20 mouse cellular contexts compared by ENCODE assay signal in genomic region chr3:82350321-82350720, GRCm38 (mm10). TPM values are rescaled to one million over a fixed set of nuclear protein-coding genes. Genes with fewer than 3 reads are reported as not detected.
DNase-seq lines count a peak whose midpoint lies in the region; ATAC-seq and TF ChIP-seq lines count a peak whose summit lies in the region.
"Had no signal": no experiment of that assay in that cellular context is flagged by ENCODE, and none has a peak within 500 bp of the region (broad histone marks: within the 10 kb centered on the region; RNA-seq: fewer than 3 reads in every experiment).

No protein-coding gene starts in this region.

- H3K9me3 ChIP-seq in CH12.LX (replicated peaks; ENCODE audit: low read length), result no peaks in the 10 kb centered on the region
- H3K9me3 ChIP-seq: embryonic facial prominence, embryonic 15.5 days; forebrain, embryonic 12.5 days; heart, embryonic 10.5 days; limb, embryonic 15.5 days had no signal

- no peaks in the 10 kb centered on the region for H3K4me1 ChIP-seq in CH12.LX (ENCODE audit: control insufficient read depth in 1 of 2, insufficient read depth in 2 of 2)
- H3K4me1 ChIP-seq: embryonic facial prominence, embryonic 15.5 days; forebrain, embryonic 12.5 days; heart, embryonic 10.5 days; limb, embryonic 15.5 days had no signal

- TF ChIP-seq EP300 in CH12.LX (IDR thresholded peaks at IDR 0.05; ENCODE audit: low read length), result no peak

- no peak overlapping the region for H3K4me2 ChIP-seq in CH12.LX (ENCODE audit: insufficient read depth, low read depth, poor library complexity, severe bottlenecking)
- H3K4me2 ChIP-seq: embryonic facial prominence, embryonic 15.5 days; forebrain, embryonic 12.5 days; limb, embryonic 15.5 days had no signal

- no peak overlapping the region for H3K27ac ChIP-seq in gastrocnemius, adult 2 months
- H3K27ac ChIP-seq in left cerebral cortex, adult 2 months, result no peak overlapping the region
- no peak overlapping the region for H3K27ac ChIP-seq in CH12.LX (ENCODE audit: insufficient read depth, low read depth)
- H3K27ac ChIP-seq: embryonic facial prominence, embryonic 15.5 days; forebrain, embryonic 12.5 days; heart, embryonic 10.5 days; limb, embryonic 15.5 days had no signal

- ATAC-seq in common myeloid progenitor, adult 5-6 weeks (replicated peaks; ENCODE audit: low read depth, poor library complexity, severe bottlenecking), result 0 out of 2 replicates have a peak, but pooled peaks have one; percentile 29

- TF ChIP-seq RAD21 in CH12.LX (IDR thresholded peaks at IDR 0.05; ENCODE audit: low read depth, low read length), result peak; percentile 18

- intact Hi-C loops in gastrocnemius, adult 2 months (cut with DNase I), result no loop called here
- intact Hi-C loops in left cerebral cortex, adult 2 months (cut with DNase I), result loop anchor here (2.0 to 5.0 kb wide), 3 partner anchors 304 to 418 kb away; partner anchors contain the start of gene Ctso
- intact Hi-C loops in left cerebral cortex, postnatal 36 days (cut with DNase I), result loop anchor here (5.0 kb wide), 1 partner anchor 418 kb away; the partner anchor contains the start of gene Ctso

- H3K36me3 ChIP-seq in CH12.LX (replicated peaks in 1 of 2; ENCODE audit: control insufficient read depth in 1 of 2, insufficient read depth in 1 of 2, low read length in 1 of 2), result no peaks in the 10 kb centered on the region
- H3K36me3 ChIP-seq: embryonic facial prominence, embryonic 15.5 days; forebrain, embryonic 12.5 days; heart, embryonic 10.5 days; limb, embryonic 15.5 days had no signal

- no peak overlapping the region for H3K4me3 ChIP-seq in gastrocnemius, adult 2 months
- H3K4me3 ChIP-seq in left cerebral cortex, adult 2 months, result no peak overlapping the region
- H3K4me3 ChIP-seq in CH12.LX (replicated peaks in 1 of 3; ENCODE audit: low read depth in 2 of 3, low read length in 2 of 3, poor library complexity in 1 of 3), result no peak overlapping the region
- H3K4me3 ChIP-seq: embryonic facial prominence, embryonic 15.5 days; forebrain, embryonic 12.5 days; heart, embryonic 10.5 days; limb, embryonic 15.5 days had no signal

- dilution Hi-C loops in CH12.LX (cut with MboI; ENCODE audit: extremely low pct_ligation_motif_present, extremely low pct_unique_long_range_greater_than_20kb, low sequenced_read_pairs), result no loop called here

- no peak for DNase-seq in gastrocnemius, adult 2 months
- no peak for DNase-seq in gastrocnemius, postnatal 4 days (ENCODE audit: low spot score in 2 of 2)
- DNase-seq in left cerebral cortex, adult 2 months (ENCODE audit: extremely low spot score in 1 of 2, low spot score in 2 of 2), result no peak
- DNase-seq in left cerebral cortex, postnatal 36 days (ENCODE audit: low spot score in 2 of 2), result no peak
- no peak for DNase-seq in CH12.LX (ENCODE audit: extremely low read depth)
- no peak for DNase-seq in c-Kit-positive CD71-positive TER-119-positive erythroid progenitor cells, embryonic 14.5 days (ENCODE audit: low spot score)
- DNase-seq in left cerebral cortex, adult 9 months (ENCODE audit: low spot score in 2 of 2), result no peak
- DNase-seq: adrenal gland, postnatal 14 days; cerebellum, postnatal 14 days; heart, postnatal 36 days; kidney, adult 18-20 months; kidney, postnatal 36 days; layer of hippocampus, postnatal 36 days; lung, adult 2 months had no signal

- TF ChIP-seq CTCF in gastrocnemius, adult 2 months (IDR thresholded peaks at IDR 0.05), result peak; percentile 34; the same call in 1 of the 2 replicates
- peak; percentile 66 for TF ChIP-seq CTCF in left cerebral cortex, adult 2 months (IDR thresholded peaks at IDR 0.05)
- peak in 1 of 2 experiments; percentile 23; a peak in 1 of 4 replicates for TF ChIP-seq CTCF in CH12.LX (conservative IDR thresholded peaks at IDR 0.05 in 1 of 2, IDR thresholded peaks at IDR 0.05 in 1 of 2; ENCODE audit: low read depth in 2 of 2, low read length in 2 of 2)

- no peaks in the 10 kb centered on the region for H3K79me2 ChIP-seq in CH12.LX (replicated peaks; ENCODE audit: control insufficient read depth, extremely low read depth, insufficient read depth, poor library complexity, severe bottlenecking)

- no peaks in the 10 kb centered on the region for H3K27me3 ChIP-seq in CH12.LX (replicated peaks)
- H3K27me3 ChIP-seq: embryonic facial prominence, embryonic 15.5 days; forebrain, embryonic 12.5 days; limb, embryonic 15.5 days had no signal

- H3K9ac ChIP-seq in CH12.LX (ENCODE audit: insufficient read depth, low read depth), result no peak overlapping the region
- H3K9ac ChIP-seq: embryonic facial prominence, embryonic 15.5 days; forebrain, embryonic 12.5 days; limb, embryonic 15.5 days had no signal

- in situ Hi-C loops in CH12.LX (cut with MboI; ENCODE audit: low pct_ligation_motif_present, low pct_unique_long_range_greater_than_20kb, low sequenced_read_pairs), result loop anchor here (25.0 kb wide), 1 partner anchor 512 kb away; no protein-coding TSS in a partner anchor

- TF ChIP-seq POLR2A in CH12.LX (IDR thresholded peaks at IDR 0.05; ENCODE audit: low read depth, low read length), result no peak

TF ChIP-seq in CH12.LX, 34 proteins besides CTCF, POLR2A, EP300 and RAD21:
- TF ChIP-seq TBP (conservative IDR thresholded peaks at IDR 0.05; ENCODE audit: low read depth, low read length) (no peak), RCOR1 (conservative IDR thresholded peaks at IDR 0.05; ENCODE audit: low read depth, low read length) (no peak), KAT2A (IDR thresholded peaks at IDR 0.05; ENCODE audit: insufficient replicate concordance, low read length) (no peak), ZMIZ1 (IDR thresholded peaks at IDR 0.05; ENCODE audit: low read depth, low read length) (no peak), MEF2A (IDR thresholded peaks at IDR 0.05; ENCODE audit: borderline replicate concordance, low read depth, low read length) (no peak)

RNA-seq across cellular contexts. Expression of gene Map9, which starts 7.5 kb away (rescaled TPM):
- 1 to 10 TPM; 1.8 to 2.7 TPM for total RNA-seq in gastrocnemius, adult 2 months (2021)
- total RNA-seq in gastrocnemius, postnatal 4 days (2021), result 1 to 10 TPM; 1.5 to 2.1 TPM
- 10 to 100 TPM; 94.8 TPM for total RNA-seq in left cerebral cortex, adult 2 months (2021)
- total RNA-seq in left cerebral cortex, postnatal 36 days (2021), result 100 to 1,000 TPM in 1 of 2 experiments, 10 to 100 TPM in 1; 89.1 to 105 TPM
- total RNA-seq in CH12.LX (2012; rRNA removed) (not detected in 2 replicates), CH12.LX (2014; rRNA removed) (not detected in 2 replicates)
- polyA plus RNA-seq in CH12.LX (2012; ENCODE audit: insufficient read length, low read depth), result not detected in 2 replicates
- total RNA-seq in common myeloid progenitor, adult 5-6 weeks (2017), result 1.1 and 33.4 TPM in 2 replicates
- total RNA-seq: megakaryocyte, adult 5-6 weeks had no signal
